Mouse (Mus musculus): ENCODE measurements around the gene Ttyh1. TPM values are rescaled to one million over a fixed set of nuclear protein-coding genes. Genes with fewer than 3 reads are reported as not detected.

Ttyh1 gene
- total and polyA plus RNA-seq, 3 experiments: 0.15 to 0.26 TPM; not detected in 1

DNA sequence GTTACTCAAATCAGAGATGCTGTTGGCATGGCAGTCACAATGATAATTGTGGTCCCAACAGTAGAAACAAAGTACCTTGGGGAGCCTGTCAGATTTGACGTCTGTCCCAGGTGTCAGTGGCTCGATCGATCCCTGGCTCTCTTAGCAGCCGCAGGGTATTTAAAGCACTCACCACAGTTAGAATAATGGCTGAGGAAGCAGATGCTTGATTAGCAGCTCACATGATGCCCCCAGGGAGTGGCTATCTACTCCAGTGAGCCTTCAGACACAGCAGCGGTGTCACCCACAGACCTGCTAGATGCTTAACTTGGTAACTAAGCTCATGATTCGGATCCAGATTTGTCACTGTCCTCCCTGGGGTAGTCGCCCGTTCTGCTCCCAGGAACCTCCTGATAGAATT is 28.0 kb upstream of the Ttyh1 start:
- peaks cover 8 to 36% of the 10 kb centered on the region in 2 experiments for H3K4me1 ChIP-seq (ENCODE audit: control insufficient read depth in 1 of 2, insufficient read depth in 2 of 2, low read length in 2 of 2)
- H3K27ac ChIP-seq (ENCODE audit: control insufficient read depth, low read depth, low read length): peak overlapping the region; percentile 5
- DNase-seq (ENCODE audit: low read depth, low spot score): peak; percentile 57
- peak overlapping the region in 1 of 2 experiments; percentile 15; a peak in 2 of 4 replicates for H3K4me3 ChIP-seq (ENCODE audit: control insufficient read depth in 1 of 2, insufficient read depth in 1 of 2, low read depth in 2 of 2, low read length in 2 of 2)
- H3K79me2 ChIP-seq (ENCODE audit: control insufficient read depth, insufficient read depth, low read length, poor library complexity): no peaks in the 10 kb centered on the region
- H3K9me3 ChIP-seq (replicated peaks; ENCODE audit: insufficient read depth, low read length): no peaks in the 10 kb centered on the region
- H3K27me3 ChIP-seq (ENCODE audit: control insufficient read depth in 1 of 2, insufficient read depth in 2 of 2, low read length in 2 of 2): no peaks in the 10 kb centered on the region
- 0 out of 2 replicates have a peak, but pooled peaks have one; percentile 6 for TF ChIP-seq ETS1 (IDR thresholded peaks at IDR 0.05; ENCODE audit: low read depth, low read length)
- TF ChIP-seq POLR2AphosphoS2 (IDR thresholded peaks at IDR 0.05; ENCODE audit: low read length): no peak
- TF ChIP-seq USF1 (IDR thresholded peaks at IDR 0.05; ENCODE audit: low read depth, low read length): peak; percentile 68
- H3K36me3 ChIP-seq (ENCODE audit: control insufficient read depth in 1 of 2, insufficient read depth in 2 of 2, low read length in 2 of 2): peaks cover 0 to 37% of the 10 kb centered on the region in 2 experiments; a peak in 2 of 4 replicates
- no peak overlapping the region; the same call in 1 of the 2 replicates for H3K9ac ChIP-seq (ENCODE audit: control insufficient read depth, low read depth, low read length, poor library complexity, severe bottlenecking)

DNA sequence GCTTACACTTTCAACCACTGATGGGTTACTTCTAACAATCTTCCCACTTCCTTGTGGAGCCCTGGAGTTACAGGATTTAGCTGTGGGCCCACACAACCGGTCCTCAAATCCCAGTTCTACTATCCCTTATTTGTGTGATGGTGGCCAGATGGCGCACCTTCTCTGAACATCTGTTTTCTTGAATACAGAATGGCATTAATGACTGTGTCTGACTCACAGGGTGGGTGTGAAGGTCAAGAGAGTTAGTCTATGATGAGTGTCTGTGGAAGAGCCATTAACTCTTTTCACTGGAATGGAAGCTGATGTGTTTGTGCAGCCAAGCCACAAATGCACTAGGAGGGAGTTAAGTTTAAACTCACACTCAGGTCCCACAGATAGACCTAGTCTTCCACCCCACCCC is 20.9 kb upstream of the Ttyh1 start:
- no peaks in the 10 kb centered on the region for H3K4me1 ChIP-seq (ENCODE audit: control insufficient read depth in 1 of 2, insufficient read depth in 2 of 2, low read length in 2 of 2)
- H3K27me3 ChIP-seq (ENCODE audit: control insufficient read depth in 1 of 2, insufficient read depth in 2 of 2, low read length in 2 of 2): 0 out of 4 replicates have a peak, but pooled peaks cover 0 to 2% of the 10 kb centered on the region in 2 experiments
- no peaks in the 10 kb centered on the region for H3K79me2 ChIP-seq (ENCODE audit: control insufficient read depth, insufficient read depth, low read length, poor library complexity)
- TF ChIP-seq CHD2 (IDR thresholded peaks at IDR 0.05; ENCODE audit: low read length) (no peak), RCOR1 (IDR thresholded peaks at IDR 0.05; ENCODE audit: low read depth, low read length) (no peak), SIN3A (IDR thresholded peaks at IDR 0.05; ENCODE audit: low read length) (no peak), POLR2A (IDR thresholded peaks at IDR 0.05; ENCODE audit: control insufficient read depth in 1 of 2, insufficient read depth in 1 of 2, low read depth in 1 of 2, low read length in 2 of 2, poor library complexity in 1 of 2) (no peak), MAX (IDR thresholded peaks at IDR 0.05; ENCODE audit: low read length) (no peak), CTCF (IDR thresholded peaks at IDR 0.05 in 2 of 3, conservative IDR thresholded peaks at IDR 0.05 in 1 of 3; ENCODE audit: control insufficient read depth in 1 of 3, insufficient read depth in 1 of 3, low read depth in 2 of 3, low read length in 3 of 3, poor library complexity in 1 of 3, severe bottlenecking in 1 of 3) (no peak), ELF1 (IDR thresholded peaks at IDR 0.05; ENCODE audit: low read depth, low read length) (no peak), EP300 (IDR thresholded peaks at IDR 0.05; ENCODE audit: low read depth in 1 of 2, low read length in 2 of 2) (no peak), ETS1 (IDR thresholded peaks at IDR 0.05; ENCODE audit: low read depth, low read length) (no peak), CHD1 (IDR thresholded peaks at IDR 0.05; ENCODE audit: low read depth, low read length) (no peak)
- no peak overlapping the region for H3K4me3 ChIP-seq (ENCODE audit: control insufficient read depth in 1 of 2, insufficient read depth in 1 of 2, low read depth in 2 of 2, low read length in 2 of 2)
- no peaks in the 10 kb centered on the region for H3K9me3 ChIP-seq (replicated peaks; ENCODE audit: insufficient read depth, low read length)
- H3K9ac ChIP-seq (ENCODE audit: control insufficient read depth, low read depth, low read length, poor library complexity, severe bottlenecking): no peak overlapping the region
- DNase-seq (ENCODE audit: low read depth, low spot score): no peak
- H3K36me3 ChIP-seq (ENCODE audit: control insufficient read depth in 1 of 2, insufficient read depth in 2 of 2, low read length in 2 of 2): no peaks in the 10 kb centered on the region
- no peak overlapping the region for H3K27ac ChIP-seq (ENCODE audit: control insufficient read depth, low read depth, low read length)

DNA sequence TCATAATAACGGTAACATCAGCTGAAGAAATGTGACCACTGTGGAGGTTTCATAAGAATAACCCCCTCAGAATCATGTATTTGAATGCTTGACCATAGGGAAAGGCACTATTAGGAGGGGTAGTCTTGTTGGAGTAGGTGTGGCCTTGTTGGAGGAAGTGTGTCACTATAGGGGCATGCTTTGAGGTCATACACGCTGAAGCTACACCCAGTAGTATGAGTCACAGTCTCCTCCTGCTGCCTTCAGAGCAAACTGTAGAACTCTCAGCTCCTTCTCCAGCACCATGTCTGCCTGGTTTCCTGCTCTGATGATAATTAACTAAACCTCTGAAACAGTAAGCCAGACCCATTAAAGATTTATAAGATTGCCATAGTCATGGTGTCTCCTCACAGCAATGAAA is 20.4 kb upstream of the Ttyh1 start:
- no peak overlapping the region for H3K27ac ChIP-seq (ENCODE audit: control insufficient read depth, low read depth, low read length)
- no peaks in the 10 kb centered on the region for H3K79me2 ChIP-seq (ENCODE audit: control insufficient read depth, insufficient read depth, low read length, poor library complexity)
- no peaks in the 10 kb centered on the region for H3K36me3 ChIP-seq (ENCODE audit: control insufficient read depth in 1 of 2, insufficient read depth in 2 of 2, low read length in 2 of 2)
- H3K4me3 ChIP-seq (ENCODE audit: control insufficient read depth in 1 of 2, insufficient read depth in 1 of 2, low read depth in 2 of 2, low read length in 2 of 2): no peak overlapping the region
- no peaks in the 10 kb centered on the region for H3K4me1 ChIP-seq (ENCODE audit: control insufficient read depth in 1 of 2, insufficient read depth in 2 of 2, low read length in 2 of 2)
- no peak for DNase-seq (ENCODE audit: low read depth, low spot score)
- H3K9me3 ChIP-seq (replicated peaks; ENCODE audit: insufficient read depth, low read length): no peaks in the 10 kb centered on the region
- H3K9ac ChIP-seq (ENCODE audit: control insufficient read depth, low read depth, low read length, poor library complexity, severe bottlenecking): no peak overlapping the region
- H3K27me3 ChIP-seq (ENCODE audit: control insufficient read depth in 1 of 2, insufficient read depth in 2 of 2, low read length in 2 of 2): 0 out of 4 replicates have a peak, but pooled peaks cover 0 to 2% of the 10 kb centered on the region in 2 experiments
- TF ChIP-seq MAZ (IDR thresholded peaks at IDR 0.05; ENCODE audit: low read depth, low read length) (no peak), USF2 (IDR thresholded peaks at IDR 0.05; ENCODE audit: borderline replicate concordance in 1 of 2, insufficient read depth in 1 of 2, low read depth in 1 of 2, low read length in 2 of 2) (no peak), TCF12 (IDR thresholded peaks at IDR 0.05; ENCODE audit: low read depth, low read length) (no peak), BHLHE40 (IDR thresholded peaks at IDR 0.05; ENCODE audit: borderline replicate concordance, low read depth, low read length) (no peak), CTCF (IDR thresholded peaks at IDR 0.05 in 2 of 3, conservative IDR thresholded peaks at IDR 0.05 in 1 of 3; ENCODE audit: control insufficient read depth in 1 of 3, insufficient read depth in 1 of 3, low read depth in 2 of 3, low read length in 3 of 3, poor library complexity in 1 of 3, severe bottlenecking in 1 of 3) (no peak), MAX (IDR thresholded peaks at IDR 0.05; ENCODE audit: low read length) (no peak), POLR2AphosphoS2 (IDR thresholded peaks at IDR 0.05; ENCODE audit: low read length) (no peak), ZNF384 (IDR thresholded peaks at IDR 0.05; ENCODE audit: low read depth, low read length) (no peak), HCFC1 (IDR thresholded peaks at IDR 0.05; ENCODE audit: low read depth, low read length) (no peak), CHD2 (IDR thresholded peaks at IDR 0.05; ENCODE audit: low read length) (no peak), TAL1 (IDR thresholded peaks at IDR 0.05; ENCODE audit: low read length) (no peak), SIN3A (IDR thresholded peaks at IDR 0.05; ENCODE audit: low read length) (no peak), E2F4 (IDR thresholded peaks at IDR 0.05; ENCODE audit: borderline replicate concordance, low read depth, low read length) (no peak), KAT2A (conservative IDR thresholded peaks at IDR 0.05; ENCODE audit: low read depth, low read length) (no peak), ZMIZ1 (IDR thresholded peaks at IDR 0.05; ENCODE audit: low read depth, low read length) (no peak), EP300 (IDR thresholded peaks at IDR 0.05; ENCODE audit: low read depth in 1 of 2, low read length in 2 of 2) (no peak), USF1 (IDR thresholded peaks at IDR 0.05; ENCODE audit: low read depth, low read length) (no peak)

Data from MEL (cell line).